Mouse (Mus musculus) mesoderm, embryonic 11.5 days (tissue): ENCODE measurements around the gene Krtap12-1.
"Not testable (repeated sequence)": the region's sequence is repeated elsewhere in the genome, so short reads cannot be mapped to it uniquely, and the experiment has no call there.

Source experiments
- DNase-seq: peaks from one replicate; pipeline ENCODE4 v3.0.0-alpha.2; 2012; ENCODE audit warnings: low read depth, low spot score

The Krtap12-1 gene

DNA sequence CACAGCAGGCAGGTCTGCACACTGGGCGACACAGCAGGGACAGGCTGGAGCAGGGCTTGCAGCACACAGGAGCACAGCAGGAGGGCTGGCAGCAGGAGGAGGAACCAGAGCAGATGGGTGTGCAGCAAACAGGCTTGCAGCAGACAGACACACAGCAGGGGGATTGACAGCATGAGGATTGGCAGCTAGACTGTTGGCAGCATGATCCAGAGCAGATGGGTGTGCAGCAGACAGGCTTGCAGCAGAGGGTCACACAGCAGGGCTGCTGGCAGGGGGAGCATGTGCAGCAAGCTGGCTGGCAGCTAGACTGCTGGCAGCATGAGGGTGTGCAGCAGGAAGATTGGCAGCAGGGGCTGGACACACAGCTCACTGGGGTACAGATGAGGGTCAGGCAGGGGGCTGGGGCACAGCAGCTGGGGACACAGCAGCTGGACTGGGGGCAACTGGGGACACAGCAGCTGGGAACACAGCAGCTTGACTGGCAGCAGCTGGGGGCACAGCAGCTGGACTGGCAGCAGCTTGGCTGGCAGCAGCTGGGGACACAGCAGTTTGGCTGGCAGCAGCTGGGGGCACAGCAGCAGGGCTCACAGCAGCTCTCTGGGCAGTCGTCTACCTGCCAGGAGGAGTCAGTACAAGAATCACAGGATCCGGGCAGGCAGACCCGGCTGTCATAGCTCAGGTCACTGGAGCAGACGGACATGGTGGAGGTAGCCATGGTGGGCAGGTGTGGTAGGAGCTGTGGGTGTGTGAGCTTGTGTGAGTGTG is 21.7 kb downstream of the Krtap12-1 start, which contains the start of gene Gm18596:
Gene Gm18596, minus strand, starts transcription at position 715 of the 765 bp plus-strand sequence.
- not testable (repeated sequence) for DNase-seq

DNA sequence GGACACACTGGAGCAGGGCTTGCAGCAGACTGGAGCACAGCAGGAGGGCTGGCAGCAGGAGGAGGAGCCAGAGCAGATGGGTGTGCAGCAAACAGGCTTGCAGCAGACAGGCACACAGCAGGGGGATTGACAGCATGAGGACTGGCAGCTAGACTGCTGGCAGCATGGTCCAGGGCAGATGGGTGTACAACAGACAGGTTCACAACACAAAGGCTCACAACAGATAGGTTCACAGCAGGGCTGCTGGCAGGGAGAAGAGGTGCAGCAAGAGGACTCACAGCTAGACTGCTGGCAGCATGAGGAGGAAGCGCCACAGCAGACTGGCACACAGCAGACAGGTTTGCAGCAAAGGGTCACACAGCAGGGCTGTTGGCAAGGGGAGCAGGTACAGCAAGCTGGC is 30.3 kb downstream of the Krtap12-1 start:
- DNase-seq, result not testable (repeated sequence)

DNA sequence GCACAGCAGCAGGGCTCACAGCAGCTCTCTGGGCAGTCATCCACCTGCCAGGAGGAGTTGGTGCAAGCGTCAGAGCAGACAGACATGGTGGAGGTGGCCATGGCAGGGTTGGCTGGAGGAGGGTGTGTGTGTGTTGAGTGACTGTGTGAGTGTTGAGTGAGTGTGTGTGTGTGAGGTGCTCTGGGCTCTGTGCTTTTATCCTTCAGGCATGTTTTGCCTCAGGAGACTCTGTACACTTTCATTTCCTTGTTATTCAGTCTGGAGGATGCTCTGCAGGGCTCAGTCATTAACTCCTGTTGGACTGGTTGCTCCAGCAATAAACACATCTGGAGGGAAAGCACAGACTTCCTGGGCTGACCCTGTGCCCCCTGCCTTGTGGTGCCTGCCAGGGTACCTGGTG is 30.9 kb downstream of the Krtap12-1 start, which contains the start of gene Gm9736:
Gene Gm9736, minus strand, starts transcription at position 101 of the 400 bp plus-strand sequence.
- DNase-seq, result not testable (repeated sequence)

DNA sequence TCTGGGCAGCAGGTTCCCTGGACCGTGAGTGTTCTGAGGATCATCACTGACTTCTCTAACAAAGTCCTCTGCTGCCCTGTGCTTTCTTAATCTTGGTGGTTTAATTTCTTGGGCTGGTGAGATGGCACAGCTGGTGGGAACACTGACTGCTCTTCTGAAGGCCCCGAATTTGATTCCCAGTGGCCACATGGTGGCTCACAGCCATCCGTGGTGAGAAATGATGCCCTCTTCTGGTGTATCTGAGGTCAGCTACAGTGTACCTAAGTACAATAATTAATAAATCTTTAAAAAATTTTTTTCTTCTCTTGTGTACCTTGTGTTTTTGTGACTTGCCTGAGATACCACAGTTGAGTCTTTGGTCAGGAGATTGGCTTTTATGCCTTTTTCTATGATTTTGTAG is 31.9 kb downstream of the Krtap12-1 start:
- not testable (repeated sequence) for DNase-seq

DNA sequence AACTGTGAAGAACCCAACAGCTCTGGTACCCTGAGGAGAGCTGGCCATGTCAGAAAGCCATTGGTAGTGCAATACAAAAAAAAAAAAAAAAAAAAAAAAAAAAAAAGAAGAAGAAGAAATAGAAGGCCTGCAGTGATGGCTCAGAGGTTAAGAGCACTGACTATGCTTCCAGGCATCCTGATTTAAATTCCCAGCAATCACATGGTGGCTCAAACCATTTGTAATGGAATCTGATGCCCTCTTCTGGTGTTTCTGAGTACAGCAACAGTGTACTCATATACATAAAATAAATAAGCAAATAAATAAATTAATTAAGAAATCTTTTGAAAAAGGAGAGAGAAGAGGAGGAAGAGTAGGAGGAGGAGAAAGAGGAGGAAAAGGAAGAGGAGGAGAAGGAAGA is 33.0 kb downstream of the Krtap12-1 start:
- no peak for DNase-seq

DNA sequence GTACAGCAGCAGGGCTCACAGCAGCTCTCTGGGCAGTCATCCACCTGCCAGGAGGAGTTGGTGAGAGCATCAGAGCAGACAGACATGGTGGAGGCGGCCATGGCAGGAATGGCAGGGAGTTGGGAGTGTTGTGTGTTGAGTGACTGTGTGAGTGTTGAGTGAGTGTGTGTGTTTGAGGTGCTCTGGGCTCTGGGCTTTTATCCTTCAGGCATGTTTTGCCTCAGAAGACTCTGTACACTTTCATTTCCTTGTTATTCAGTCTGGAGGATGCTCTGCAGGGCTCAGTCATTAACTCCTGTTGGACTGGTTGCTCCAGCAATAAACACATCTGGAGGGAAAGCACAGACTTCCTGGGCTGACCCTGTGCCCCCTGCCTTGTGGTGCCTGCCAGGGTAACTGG is 39.2 kb downstream of the Krtap12-1 start, which contains the start of gene Gm3233:
Gene Gm3233, minus strand, starts transcription at position 101 of the 400 bp plus-strand sequence.
- DNase-seq, result not testable (repeated sequence)

DNA sequence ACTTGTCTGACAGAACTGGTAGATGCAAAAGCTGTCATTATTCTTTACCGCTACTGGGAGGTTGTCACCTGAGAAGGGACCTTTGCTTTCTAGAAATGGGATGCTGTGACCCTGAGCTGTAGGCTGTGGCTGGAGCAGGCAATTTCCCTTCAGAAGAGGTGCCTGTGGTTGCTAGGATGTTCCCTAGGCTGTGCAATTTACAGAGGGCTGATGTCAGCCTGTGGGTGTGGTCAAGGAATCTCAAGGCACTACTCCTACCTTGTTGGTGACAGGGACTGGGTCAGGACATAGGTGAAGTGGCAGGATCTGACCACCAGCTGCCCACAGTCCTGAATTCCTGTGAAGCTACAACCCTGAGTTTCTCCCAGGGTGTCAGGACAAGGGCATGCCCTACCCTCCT is 49.3 kb downstream of the Krtap12-1 start:
- no peak for DNase-seq
